Mouse (Mus musculus): ENCODE measurements around the gene Cox6a1.

- no peak for TF ChIP-seq CTCF (IDR thresholded peaks at IDR 0.05; ENCODE audit: insufficient read depth, low read depth, low read length)
- no peak for TF ChIP-seq POLR2A (IDR thresholded peaks at IDR 0.05; ENCODE audit: insufficient read depth, low read depth, low read length)
These were observed 47.9 kb upstream of the Cox6a1 start for GRCm38 (mm10) chr5:115396654-115397053.
